ENCODE assay signal across 12 mouse cellular contexts in genomic region chr1:34852116-34852878, GRCm38 (mm10). TPM values are rescaled to one million over a fixed set of nuclear protein-coding genes. Genes with fewer than 3 reads are reported as not detected.
DNase-seq lines count a peak whose midpoint lies in the region; ATAC-seq lines count a peak whose summit lies in the region.
"Had no signal": no experiment of that assay in that cellular context is flagged by ENCODE, and none has a peak within 500 bp of the region (broad histone marks: within the 10 kb centered on the region; RNA-seq: fewer than 3 reads in every experiment).

No protein-coding gene starts in this region.

- H3K9me3 ChIP-seq in heart, embryonic 16.5 days (replicated peaks; ENCODE audit: control insufficient read depth, low read length), result no peaks in the 10 kb centered on the region
- H3K9me3 ChIP-seq in midbrain, embryonic 13.5 days, result no peaks in the 10 kb centered on the region
- H3K9me3 ChIP-seq in midbrain, embryonic 11.5 days (ENCODE audit: control insufficient read depth, low read length), result no peaks in the 10 kb centered on the region
- no peaks in the 10 kb centered on the region for H3K9me3 ChIP-seq in intestine, embryonic 14.5 days (ENCODE audit: control insufficient read depth, low read length)
- no peaks in the 10 kb centered on the region for H3K9me3 ChIP-seq in stomach, embryonic 16.5 days (replicated peaks; ENCODE audit: control insufficient read depth, low read length)
- H3K9me3 ChIP-seq: embryonic facial prominence, embryonic 15.5 days had no signal

- H3K27ac ChIP-seq in heart, embryonic 16.5 days (ENCODE audit: low read length), result peak overlapping the region; percentile 75
- no peak overlapping the region for H3K27ac ChIP-seq in midbrain, embryonic 13.5 days
- no peak overlapping the region for H3K27ac ChIP-seq in midbrain, embryonic 11.5 days (ENCODE audit: low read depth, low read length)
- H3K27ac ChIP-seq in intestine, embryonic 14.5 days (ENCODE audit: low read depth), result no peak overlapping the region
- peak overlapping the region; percentile 71 for H3K27ac ChIP-seq in stomach, embryonic 16.5 days (ENCODE audit: low read length)
- H3K27ac ChIP-seq: embryonic facial prominence, embryonic 15.5 days had no signal

- no peak for DNase-seq in heart, postnatal 4 days
- DNase-seq in midbrain, embryonic 11.5 days (ENCODE audit: low spot score, missing footprints), result no peak
- no peak for DNase-seq in intestine, embryonic 14.5 days (ENCODE audit: low spot score)
- DNase-seq in spleen, adult 12 weeks (ENCODE audit: low spot score), result no peak
- no peak for DNase-seq in embryo, embryonic 11 days
- DNase-seq: cerebellum, adult 2 months; gastrocnemius, postnatal 25 days; liver had no signal

- peak overlapping the region; percentile 33 for H3K9ac ChIP-seq in heart, embryonic 16.5 days (ENCODE audit: low read length)
- H3K9ac ChIP-seq in midbrain, embryonic 13.5 days (replicated peaks), result peak overlapping the region; percentile 36
- H3K9ac ChIP-seq in midbrain, embryonic 11.5 days (ENCODE audit: low read length), result no peak overlapping the region
- H3K9ac ChIP-seq in intestine, embryonic 14.5 days (ENCODE audit: low read length), result no peak overlapping the region
- H3K9ac ChIP-seq in stomach, embryonic 16.5 days (ENCODE audit: low read length), result 0 out of 2 replicates have a peak overlapping the region, but pooled peaks have one; percentile 7
- H3K9ac ChIP-seq: embryonic facial prominence, embryonic 15.5 days had no signal

- no peak overlapping the region for H3K4me2 ChIP-seq in heart, embryonic 16.5 days (ENCODE audit: low read depth, low read length)
- H3K4me2 ChIP-seq in midbrain, embryonic 13.5 days (replicated peaks), result peak overlapping the region; percentile 65; the same call in 1 of the 2 replicates
- no peak overlapping the region for H3K4me2 ChIP-seq in midbrain, embryonic 11.5 days
- H3K4me2 ChIP-seq in intestine, embryonic 14.5 days (ENCODE audit: low read length), result peak overlapping the region; percentile 31
- H3K4me2 ChIP-seq in stomach, embryonic 16.5 days (ENCODE audit: low read depth, low read length), result peak overlapping the region; percentile 83

- ATAC-seq in heart, embryonic 16.5 days (replicated peaks; ENCODE audit: extremely low read depth, insufficient read depth, low FRiP score), result no peak
- ATAC-seq in midbrain, embryonic 13.5 days, result no peak
- no peak for ATAC-seq in midbrain, embryonic 11.5 days (ENCODE audit: low FRiP score)
- ATAC-seq in intestine, embryonic 14.5 days (replicated peaks; ENCODE audit: low FRiP score, low TSS enrichment, low read depth), result no peak
- ATAC-seq in stomach, embryonic 16.5 days (ENCODE audit: insufficient read depth, low FRiP score), result no peak

- WGBS in heart, embryonic 16.5 days, result 71% methylated on average over 11 of the region's 11 CpGs
- 86% methylated on average over 11 of the region's 11 CpGs for WGBS in midbrain, embryonic 13.5 days
- 86% methylated on average over 11 of the region's 11 CpGs for WGBS in midbrain, embryonic 11.5 days
- WGBS in intestine, embryonic 14.5 days, result 71% methylated on average over 11 of the region's 11 CpGs
- WGBS in stomach, embryonic 16.5 days, result 72% methylated on average over 11 of the region's 11 CpGs

- no peaks in the 10 kb centered on the region for H3K36me3 ChIP-seq in heart, embryonic 16.5 days (ENCODE audit: control insufficient read depth, insufficient read depth)
- no peaks in the 10 kb centered on the region for H3K36me3 ChIP-seq in midbrain, embryonic 13.5 days
- H3K36me3 ChIP-seq in midbrain, embryonic 11.5 days (ENCODE audit: control insufficient read depth, insufficient read depth, low read length), result no peaks in the 10 kb centered on the region
- no peaks in the 10 kb centered on the region for H3K36me3 ChIP-seq in intestine, embryonic 14.5 days (ENCODE audit: control insufficient read depth, insufficient read depth, low read length)
- no peaks in the 10 kb centered on the region for H3K36me3 ChIP-seq in stomach, embryonic 16.5 days (ENCODE audit: control insufficient read depth, insufficient read depth, low read length)
- H3K36me3 ChIP-seq: embryonic facial prominence, embryonic 15.5 days had no signal

- no peak overlapping the region for H3K4me3 ChIP-seq in heart, embryonic 16.5 days (ENCODE audit: low read length)
- no peak overlapping the region for H3K4me3 ChIP-seq in midbrain, embryonic 13.5 days (replicated peaks)
- H3K4me3 ChIP-seq in midbrain, embryonic 11.5 days (ENCODE audit: low read depth, low read length), result no peak overlapping the region
- H3K4me3 ChIP-seq in intestine, embryonic 14.5 days (ENCODE audit: low read depth, low read length), result no peak overlapping the region
- H3K4me3 ChIP-seq in stomach, embryonic 16.5 days (replicated peaks; ENCODE audit: low read length), result no peak overlapping the region
- H3K4me3 ChIP-seq: embryonic facial prominence, embryonic 15.5 days had no signal

- H3K27me3 ChIP-seq in heart, embryonic 16.5 days (ENCODE audit: control insufficient read depth, insufficient read depth, low read length), result no peaks in the 10 kb centered on the region
- no peaks in the 10 kb centered on the region for H3K27me3 ChIP-seq in midbrain, embryonic 13.5 days
- no peaks in the 10 kb centered on the region for H3K27me3 ChIP-seq in midbrain, embryonic 11.5 days (ENCODE audit: control insufficient read depth, insufficient read depth, low read length)
- no peaks in the 10 kb centered on the region for H3K27me3 ChIP-seq in intestine, embryonic 14.5 days (replicated peaks; ENCODE audit: control insufficient read depth, insufficient read depth, low read length)
- no peaks in the 10 kb centered on the region for H3K27me3 ChIP-seq in stomach, embryonic 16.5 days (ENCODE audit: control insufficient read depth, insufficient read depth, low read length)
- H3K27me3 ChIP-seq: embryonic facial prominence, embryonic 15.5 days had no signal

- H3K4me1 ChIP-seq in heart, embryonic 16.5 days (ENCODE audit: control insufficient read depth, insufficient read depth, low read length), result peaks cover 29% of the 10 kb centered on the region
- peaks cover 36% of the 10 kb centered on the region for H3K4me1 ChIP-seq in midbrain, embryonic 13.5 days (replicated peaks)
- H3K4me1 ChIP-seq in midbrain, embryonic 11.5 days (ENCODE audit: control insufficient read depth, insufficient read depth, low read length), result peaks cover 7% of the 10 kb centered on the region; the same call in 1 of the 2 replicates
- no peaks in the 10 kb centered on the region for H3K4me1 ChIP-seq in intestine, embryonic 14.5 days (replicated peaks; ENCODE audit: control insufficient read depth, insufficient read depth, low read length)
- H3K4me1 ChIP-seq in stomach, embryonic 16.5 days (ENCODE audit: control insufficient read depth, insufficient read depth, low read length), result peaks cover 2% of the 10 kb centered on the region; the same call in 1 of the 2 replicates

RNA-seq across cellular contexts. Expression of gene Plekhb2, which starts 2.5 kb away (rescaled TPM):
- polyA plus RNA-seq in heart, embryonic 16.5 days (2015; fragmentation: Nextera tagmentation; extraction: Ambion mirVana), result 76.2 and 87.3 TPM in 2 replicates
- 10 to 100 TPM; 67.0 to 73.6 TPM for total RNA-seq in heart, postnatal 4 days (2021)
- 59.4 and 62.7 TPM in 2 replicates for polyA plus RNA-seq in midbrain, embryonic 13.5 days (2015; fragmentation: Nextera tagmentation; extraction: Ambion mirVana)
- polyA plus RNA-seq in midbrain, embryonic 11.5 days (2014; fragmentation: Nextera tagmentation; extraction: Ambion mirVana), result 52.5 and 56.3 TPM in 2 replicates
- 47.5 and 56.1 TPM in 2 replicates for polyA plus RNA-seq in intestine, embryonic 14.5 days (2014; fragmentation: Nextera tagmentation; extraction: Ambion mirVana)
- 63.9 and 80.2 TPM in 2 replicates for polyA plus RNA-seq in stomach, embryonic 16.5 days (2015; fragmentation: Nextera tagmentation; extraction: Ambion mirVana)

RNA-seq across cellular contexts. Expression of gene Fam168b, which starts 9.4 kb away (rescaled TPM):
- polyA plus RNA-seq in heart, embryonic 16.5 days (2015; fragmentation: Nextera tagmentation; extraction: Ambion mirVana), result 43.4 and 43.5 TPM in 2 replicates
- 10 to 100 TPM; 83.2 to 89.8 TPM for total RNA-seq in heart, postnatal 4 days (2021)
- 131 and 143 TPM in 2 replicates for polyA plus RNA-seq in midbrain, embryonic 13.5 days (2015; fragmentation: Nextera tagmentation; extraction: Ambion mirVana)
- polyA plus RNA-seq in midbrain, embryonic 11.5 days (2014; fragmentation: Nextera tagmentation; extraction: Ambion mirVana), result 104 and 114 TPM in 2 replicates
- 68.0 and 68.6 TPM in 2 replicates for polyA plus RNA-seq in intestine, embryonic 14.5 days (2014; fragmentation: Nextera tagmentation; extraction: Ambion mirVana)
- 45.7 and 46.2 TPM in 2 replicates for polyA plus RNA-seq in stomach, embryonic 16.5 days (2015; fragmentation: Nextera tagmentation; extraction: Ambion mirVana)

Comparison
In these comparisons a context has a peak if more than half of its experiments do, and no peak if none do; other contexts are left out.
1. H3K4me2 ChIP-seq: peak in midbrain, embryonic 13.5 days (single experiment), intestine, embryonic 14.5 days (single experiment) and stomach, embryonic 16.5 days (single experiment); none in heart, embryonic 16.5 days (single experiment) and midbrain, embryonic 11.5 days (single experiment).
2. H3K9ac ChIP-seq: peak in heart, embryonic 16.5 days (single experiment), midbrain, embryonic 13.5 days (single experiment) and stomach, embryonic 16.5 days (single experiment); none in midbrain, embryonic 11.5 days (single experiment) and intestine, embryonic 14.5 days (single experiment).
3. H3K27ac ChIP-seq: peak in heart, embryonic 16.5 days (single experiment) and stomach, embryonic 16.5 days (single experiment); none in midbrain, embryonic 13.5 days (single experiment), midbrain, embryonic 11.5 days (single experiment) and intestine, embryonic 14.5 days (single experiment).